Mouse (Mus musculus) E14TG2a.4 (cell line): ENCODE data around the gene Olfr911-ps1.

ENCODE experiments used
- CTCF ChIP-seq: conservative IDR thresholded peaks from 2 replicates; pipeline ENCODE4 v1.5.1; 2014; ENCODE audit warnings: low read length
- NANOG ChIP-seq: IDR thresholded peaks from 2 replicates; pipeline ENCODE4 v1.6.1; 2014; ENCODE audit warnings: borderline replicate concordance, low read length, mixed read lengths

DNA sequence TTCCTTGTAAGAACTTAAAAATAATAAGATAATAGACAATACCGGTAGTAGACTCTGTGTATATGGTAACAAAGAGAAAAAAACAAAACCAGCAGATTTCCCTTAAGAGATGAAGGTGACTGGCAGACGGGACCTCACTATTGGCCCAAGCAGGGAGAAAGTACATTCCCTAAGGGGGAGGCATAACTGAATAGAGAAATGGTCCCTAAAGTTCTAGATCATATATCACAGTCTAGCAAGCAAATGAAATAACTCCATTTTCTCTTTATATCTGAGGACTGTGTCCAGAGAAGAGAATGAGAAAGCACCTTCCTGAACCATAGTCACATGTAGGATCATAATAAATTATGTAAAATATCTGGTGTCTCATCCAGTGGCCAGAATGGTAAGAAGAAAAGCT, 25.9 kb upstream of the Olfr911-ps1 start, which contains the start of gene Olfr907:
- TF ChIP-seq CTCF (no peak), NANOG (no peak)
